Mouse (Mus musculus) liver, postnatal 0 days (tissue): Measurements from ENCODE around the gene Rasgef1a. TPM values are rescaled to one million over a fixed set of nuclear protein-coding genes. Genes with fewer than 3 reads are reported as not detected.

ENCODE experiments used
- ATAC-seq: fragments of 200-750 bp; cut with Nextera tagmentation; 2 replicates; pipeline ENCODE4 v1.8.0; 2017; ENCODE audit warnings: mild to moderate bottlenecking, moderate library complexity
- DNase-seq: peaks from one replicate; pipeline ENCODE4 v3.0.0-alpha.2; 2016
- H3K27ac ChIP-seq: fragments of 300-500 bp; sonication (generic); 2 replicates; pipeline ENCODE4 v1.5.1; 2014; ENCODE audit warnings: antibody characterized with exemption, moderate library complexity, mild to moderate bottlenecking, low read depth
- H3K27me3 ChIP-seq: fragments of 300-500 bp; sonication (generic); 2 replicates; pipeline ENCODE4 v1.6.1; 2014; ENCODE audit warnings: low read length, control low read depth, mixed read lengths; ENCODE audit not compliant: insufficient read depth
- H3K36me3 ChIP-seq: fragments of 300-500 bp; sonication (generic); replicated peaks from 2 replicates; pipeline ENCODE4 v1.6.1; 2014; ENCODE audit warnings: mild to moderate bottlenecking, control low read depth, low read length, moderate library complexity, mixed read lengths; ENCODE audit not compliant: insufficient read depth
- H3K4me1 ChIP-seq: fragments of 300-500 bp; sonication (generic); 2 replicates; pipeline ENCODE4 v1.6.1; 2014; ENCODE audit warnings: antibody characterized with exemption, mild to moderate bottlenecking, control low read depth; ENCODE audit not compliant: insufficient read depth
- H3K4me2 ChIP-seq: fragments of 300-500 bp; sonication (generic); 2 replicates; pipeline ENCODE4 v1.6.1; 2014; ENCODE audit warnings: low read depth, mild to moderate bottlenecking, low read length, moderate library complexity, mixed read lengths
- H3K4me3 ChIP-seq: fragments of 300-500 bp; sonication (generic); 2 replicates; pipeline ENCODE4 v1.5.1; 2014; ENCODE audit warnings: low read depth, low read length
- H3K9ac ChIP-seq: fragments of 300-500 bp; sonication (generic); replicated peaks from 2 replicates; pipeline ENCODE4 v1.6.1; 2014; ENCODE audit warnings: mild to moderate bottlenecking, moderate library complexity
- H3K9me3 ChIP-seq: fragments of 300-500 bp; sonication (generic); 2 replicates; pipeline ENCODE4 v1.6.1; 2016; ENCODE audit warnings: mild to moderate bottlenecking, control low read depth, low read length, mixed read lengths
- CTCF ChIP-seq: sonication (generic); IDR thresholded peaks from 2 replicates; pipeline ENCODE4 v1.5.1; 2016; ENCODE audit warnings: antibody characterized with exemption, low read depth
- EP300 ChIP-seq: IDR thresholded peaks from 2 replicates; pipeline ENCODE4 v1.6.1; 2016; ENCODE audit warnings: antibody characterized with exemption, low read depth, mild to moderate bottlenecking
- WGBS: fragments of 180-500 bp; shearing (Covaris S2); extraction: QIAGEN DNeasy Blood & Tissue Kit; methylation state at CpG from one replicate; pipeline ENCODE4 v1.1.7; 2014; ENCODE audit not compliant: insufficient replicate concordance; 5-methylcytosine and 5-hydroxymethylcytosine counted together
- polyA plus RNA-seq: library from polyadenylated mRNA; unstranded; fragments of >200 nt; fragmentation: Nextera tagmentation; extraction: Ambion mirVana; gene quantifications from 2 replicates; pipeline ENCODE4 v1.2.1, GENCODE M21; 2015

The Rasgef1a gene
- polyA plus RNA-seq, 1 experiment from 2014 or later, result 0.11 TPM

GRCm38 (mm10) chr6:117991297-117991696 lies 19.9 kb upstream of the Rasgef1a start:
- TF ChIP-seq EP300 (no peak), CTCF (no peak)
- Histone ChIP-seq H3K9ac (no peak overlapping the region), H3K27ac (no peak overlapping the region), H3K4me3 (no peak overlapping the region), H3K4me1 (no peaks in the 10 kb centered on the region), H3K36me3 (no peaks in the 10 kb centered on the region), H3K9me3 (no peaks in the 10 kb centered on the region), H3K27me3 (no peaks in the 10 kb centered on the region), H3K4me2 (no peak overlapping the region)
- ATAC-seq (no peak), DNase-seq (no peak)
- 67% methylated on average over 7 of the region's 7 CpGs for WGBS

- DNase-seq (no peak), ATAC-seq (no peak)
- Histone ChIP-seq H3K9ac (no peak overlapping the region), H3K4me1 (no peaks in the 10 kb centered on the region), H3K36me3 (no peaks in the 10 kb centered on the region), H3K4me3 (no peak overlapping the region), H3K4me2 (no peak overlapping the region), H3K27me3 (no peaks in the 10 kb centered on the region), H3K27ac (no peak overlapping the region), H3K9me3 (no peaks in the 10 kb centered on the region)
- TF ChIP-seq CTCF (no peak), EP300 (no peak)
- 60% methylated on average over 8 of the region's 8 CpGs for WGBS
Observed at GRCm38 (mm10) chr6:117991928-117992327, 19.3 kb upstream of the Rasgef1a start.

GRCm38 (mm10) chr6:117995168-117995567 lies 16.1 kb upstream of the Rasgef1a start:
- DNase-seq (no peak), ATAC-seq (no peak)
- H3K36me3 ChIP-seq, result no peaks in the 10 kb centered on the region
- H3K4me2 ChIP-seq, result no peak overlapping the region
- WGBS, result 53% methylated on average over 9 of the region's 9 CpGs
- no peak overlapping the region for H3K9ac ChIP-seq
- H3K4me3 ChIP-seq, result no peak overlapping the region
- H3K9me3 ChIP-seq, result no peaks in the 10 kb centered on the region
- TF ChIP-seq EP300, result no peak
- no peak for TF ChIP-seq CTCF
- H3K4me1 ChIP-seq, result no peaks in the 10 kb centered on the region
- H3K27me3 ChIP-seq, result no peaks in the 10 kb centered on the region
- no peak overlapping the region for H3K27ac ChIP-seq

DNA sequence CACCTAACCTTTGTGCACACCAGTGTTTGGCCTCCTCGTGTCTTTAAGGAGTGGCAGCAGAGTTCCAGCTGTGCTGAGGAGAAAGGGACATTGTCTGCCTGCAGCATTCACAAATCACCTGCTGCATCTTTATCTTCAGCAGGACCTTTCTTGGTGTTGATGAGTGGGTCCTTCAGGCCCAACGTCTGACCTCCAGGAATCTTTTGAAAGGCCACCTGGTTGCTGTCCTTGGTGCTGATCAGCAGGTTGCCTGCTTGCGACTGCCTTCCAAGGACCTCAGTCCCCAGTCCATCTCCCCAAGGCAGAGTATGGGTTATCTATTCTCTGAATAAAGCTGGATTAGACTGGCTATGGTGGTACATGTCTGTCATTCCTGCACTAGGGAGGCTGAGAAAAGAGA lies 10.0 kb upstream of the Rasgef1a start:
- Histone ChIP-seq H3K4me2 (no peak overlapping the region), H3K4me3 (no peak overlapping the region), H3K36me3 (no peaks in the 10 kb centered on the region), H3K9ac (no peak overlapping the region), H3K9me3 (no peaks in the 10 kb centered on the region), H3K4me1 (no peaks in the 10 kb centered on the region), H3K27ac (no peak overlapping the region), H3K27me3 (no peaks in the 10 kb centered on the region)
- DNase-seq, result peak; percentile 39
- 20% methylated on average over 3 of the region's 3 CpGs for WGBS
- no peak for ATAC-seq
- no peak for TF ChIP-seq CTCF
- no peak for TF ChIP-seq EP300

GRCm38 (mm10) chr6:118007302-118007701 lies 3.9 kb upstream of the Rasgef1a start:
- Histone ChIP-seq H3K4me1 (no peaks in the 10 kb centered on the region), H3K36me3 (no peaks in the 10 kb centered on the region), H3K9me3 (no peaks in the 10 kb centered on the region), H3K27me3 (peaks cover 21% of the 10 kb centered on the region), H3K4me3 (no peak overlapping the region), H3K9ac (no peak overlapping the region), H3K4me2 (no peak overlapping the region), H3K27ac (no peak overlapping the region)
- ATAC-seq (no peak), DNase-seq (no peak)
- TF ChIP-seq EP300, result no peak
- TF ChIP-seq CTCF, result peak; percentile 60
- 38% methylated on average over 5 of the region's 5 CpGs for WGBS

- H3K9ac ChIP-seq, result no peak overlapping the region
- H3K4me3 ChIP-seq, result no peak overlapping the region
- DNase-seq, result no peak
- H3K36me3 ChIP-seq, result no peaks in the 10 kb centered on the region
- no peaks in the 10 kb centered on the region for H3K9me3 ChIP-seq
- H3K4me1 ChIP-seq, result no peaks in the 10 kb centered on the region
- WGBS, result 54% methylated on average over 4 of the region's 4 CpGs
- H3K27ac ChIP-seq, result no peak overlapping the region
- H3K4me2 ChIP-seq, result no peak overlapping the region
- TF ChIP-seq EP300, result no peak
- H3K27me3 ChIP-seq, result peaks cover 26% of the 10 kb centered on the region
- ATAC-seq, result no peak
Observed at GRCm38 (mm10) chr6:118007843-118008539, 3.2 kb upstream of the Rasgef1a start.
